Mouse (Mus musculus) hindbrain, embryonic 11.5 days (tissue): ENCODE results near the gene Nrros. TPM values are rescaled to one million over a fixed set of nuclear protein-coding genes. Genes with fewer than 3 reads are reported as not detected.

Experiments
- ATAC-seq: fragments of 200-750 bp; cut with Nextera tagmentation; 2 replicates; pipeline ENCODE4 v1.8.0; 2017; ENCODE audit warnings: mild to moderate bottlenecking, moderate TSS enrichment, moderate library complexity; ENCODE audit not compliant: low FRiP score
- DNase-seq: peaks from one replicate; pipeline ENCODE4 v3.0.0-alpha.2; 2015; ENCODE audit warnings: low spot score
- H3K27ac ChIP-seq: fragments of 300-500 bp; sonication (generic); 2 replicates; pipeline ENCODE4 v1.5.1; 2014; ENCODE audit warnings: mild to moderate bottlenecking, low read depth, low read length
- H3K27me3 ChIP-seq: fragments of 300-500 bp; sonication (generic); 2 replicates; pipeline ENCODE4 v1.6.1; 2014; ENCODE audit warnings: mild to moderate bottlenecking, low read length, moderate library complexity, mixed read lengths; ENCODE audit not compliant: control insufficient read depth, insufficient read depth
- H3K36me3 ChIP-seq: fragments of 300-500 bp; sonication (generic); 2 replicates; pipeline ENCODE4 v1.6.1; 2014; ENCODE audit warnings: mild to moderate bottlenecking, low read length, moderate library complexity, mixed read lengths; ENCODE audit not compliant: control insufficient read depth, insufficient read depth
- H3K4me1 ChIP-seq: fragments of 300-500 bp; sonication (generic); replicated peaks from 2 replicates; pipeline ENCODE4 v1.6.1; 2014; ENCODE audit warnings: low read length, mixed read lengths; ENCODE audit not compliant: control insufficient read depth, insufficient read depth
- H3K4me2 ChIP-seq: fragments of 300-500 bp; sonication (generic); replicated peaks from 2 replicates; pipeline ENCODE4 v1.6.1; 2014; ENCODE audit warnings: mild to moderate bottlenecking, low read depth, low read length
- H3K4me3 ChIP-seq: fragments of 300-500 bp; sonication (generic); 2 replicates; pipeline ENCODE4 v1.5.1; 2014; ENCODE audit warnings: low read depth, low read length
- H3K9ac ChIP-seq: fragments of 300-500 bp; sonication (generic); 2 replicates; pipeline ENCODE4 v1.6.1; 2014; ENCODE audit warnings: low read depth, low read length
- H3K9me3 ChIP-seq: fragments of 300-500 bp; sonication (generic); 2 replicates; pipeline ENCODE4 v1.6.1; 2016; ENCODE audit warnings: low read length; ENCODE audit not compliant: control insufficient read depth
- WGBS: fragments of 180-500 bp; shearing (Covaris S2); extraction: QIAGEN DNeasy Blood & Tissue Kit; methylation state at CpG from one replicate; pipeline ENCODE4 v1.1.7; 2014; 5-methylcytosine and 5-hydroxymethylcytosine counted together
- polyA plus RNA-seq: library from polyadenylated mRNA; unstranded; fragments of >200 nt; fragmentation: Nextera tagmentation; extraction: Ambion mirVana; gene quantifications from 2 replicates; pipeline ENCODE4 v1.2.1, GENCODE M21; 2014

The Nrros gene
- polyA plus RNA-seq, 1 experiment from 2014 or later = 8.7 TPM

DNA sequence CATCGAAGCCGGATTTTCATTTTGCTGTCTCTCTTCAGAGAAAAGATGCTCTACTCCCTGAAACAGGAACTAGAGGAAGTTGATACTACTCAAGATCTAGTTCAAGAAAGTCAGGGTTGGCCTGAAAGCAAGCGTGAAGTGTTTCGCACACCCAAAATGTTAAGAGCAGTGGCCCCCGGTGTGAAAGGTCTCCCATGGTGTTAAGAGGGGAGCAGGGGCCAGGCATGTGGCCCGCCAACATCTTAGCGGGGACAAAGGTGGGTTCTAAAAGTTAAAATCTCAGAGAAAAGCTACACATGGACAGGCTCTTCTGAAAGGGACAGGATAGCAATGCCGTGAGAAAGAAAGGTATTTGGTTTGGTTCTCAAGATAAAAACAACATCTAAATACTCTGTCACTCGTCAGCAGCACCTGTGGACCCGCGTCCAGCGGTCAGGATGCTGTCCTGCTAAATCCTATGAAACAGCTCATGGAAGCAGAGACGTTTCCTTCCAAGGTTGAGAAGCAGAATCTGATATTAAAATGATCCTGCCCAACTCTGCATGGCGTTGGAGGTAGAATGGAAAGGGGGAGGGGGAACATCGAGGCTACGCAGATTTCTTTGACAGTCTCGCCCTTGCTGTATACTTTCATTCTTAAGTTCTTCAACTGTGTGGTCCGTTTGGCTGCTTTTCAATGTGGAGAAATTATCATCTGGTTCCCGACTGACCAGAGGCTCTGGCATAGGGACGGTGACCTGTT, 35.8 kb downstream of the Nrros start:
- WGBS = 81% methylated on average over 20 of the region's 20 CpGs
- H3K4me2 ChIP-seq = no peak overlapping the region
- no peak for ATAC-seq
- no peak for DNase-seq
- no peaks in the 10 kb centered on the region for H3K9me3 ChIP-seq
- H3K36me3 ChIP-seq = no peaks in the 10 kb centered on the region
- H3K4me1 ChIP-seq = no peaks in the 10 kb centered on the region
- no peak overlapping the region for H3K9ac ChIP-seq
- H3K4me3 ChIP-seq = no peak overlapping the region
- no peaks in the 10 kb centered on the region for H3K27me3 ChIP-seq
- no peak overlapping the region for H3K27ac ChIP-seq

GRCm38 (mm10) chr16:32127046-32127445, 38.3 kb downstream of the Nrros start:
- H3K4me3 ChIP-seq = no peak overlapping the region
- 81% methylated on average over 4 of the region's 4 CpGs for WGBS
- no peak overlapping the region for H3K27ac ChIP-seq
- ATAC-seq = no peak
- DNase-seq = no peak
- H3K4me2 ChIP-seq = no peak overlapping the region
- no peaks in the 10 kb centered on the region for H3K36me3 ChIP-seq
- H3K9me3 ChIP-seq = no peaks in the 10 kb centered on the region
- no peak overlapping the region for H3K9ac ChIP-seq
- no peaks in the 10 kb centered on the region for H3K27me3 ChIP-seq
- no peaks in the 10 kb centered on the region for H3K4me1 ChIP-seq

DNA sequence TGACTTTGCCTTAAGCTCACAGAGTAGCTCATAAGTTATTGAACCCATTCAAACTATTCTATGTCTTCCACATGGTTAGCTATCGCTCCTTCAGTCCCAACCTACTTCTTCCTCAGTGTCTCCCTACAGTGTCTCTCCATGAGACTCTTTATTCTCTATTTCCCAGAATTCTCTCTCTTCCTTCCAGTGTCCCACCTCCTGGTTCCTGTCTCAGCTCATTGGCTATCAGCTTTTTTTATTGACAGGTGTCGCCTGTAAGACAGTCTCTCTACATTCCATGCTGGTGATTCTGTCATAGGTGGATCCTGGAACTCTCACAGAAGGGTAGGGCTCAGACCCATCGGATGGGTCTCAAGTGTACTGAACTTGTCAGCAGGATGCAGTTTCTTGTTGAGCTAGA, 40.0 kb downstream of the Nrros start:
- H3K27me3 ChIP-seq = no peaks in the 10 kb centered on the region
- H3K36me3 ChIP-seq = no peaks in the 10 kb centered on the region
- ATAC-seq (no peak), DNase-seq (no peak)
- H3K9me3 ChIP-seq = no peaks in the 10 kb centered on the region
- 90% methylated on average over 3 of the region's 3 CpGs for WGBS
- no peaks in the 10 kb centered on the region for H3K4me1 ChIP-seq
- no peak overlapping the region for H3K9ac ChIP-seq
- no peak overlapping the region for H3K4me2 ChIP-seq
- no peak overlapping the region for H3K27ac ChIP-seq
- no peak overlapping the region for H3K4me3 ChIP-seq

DNA sequence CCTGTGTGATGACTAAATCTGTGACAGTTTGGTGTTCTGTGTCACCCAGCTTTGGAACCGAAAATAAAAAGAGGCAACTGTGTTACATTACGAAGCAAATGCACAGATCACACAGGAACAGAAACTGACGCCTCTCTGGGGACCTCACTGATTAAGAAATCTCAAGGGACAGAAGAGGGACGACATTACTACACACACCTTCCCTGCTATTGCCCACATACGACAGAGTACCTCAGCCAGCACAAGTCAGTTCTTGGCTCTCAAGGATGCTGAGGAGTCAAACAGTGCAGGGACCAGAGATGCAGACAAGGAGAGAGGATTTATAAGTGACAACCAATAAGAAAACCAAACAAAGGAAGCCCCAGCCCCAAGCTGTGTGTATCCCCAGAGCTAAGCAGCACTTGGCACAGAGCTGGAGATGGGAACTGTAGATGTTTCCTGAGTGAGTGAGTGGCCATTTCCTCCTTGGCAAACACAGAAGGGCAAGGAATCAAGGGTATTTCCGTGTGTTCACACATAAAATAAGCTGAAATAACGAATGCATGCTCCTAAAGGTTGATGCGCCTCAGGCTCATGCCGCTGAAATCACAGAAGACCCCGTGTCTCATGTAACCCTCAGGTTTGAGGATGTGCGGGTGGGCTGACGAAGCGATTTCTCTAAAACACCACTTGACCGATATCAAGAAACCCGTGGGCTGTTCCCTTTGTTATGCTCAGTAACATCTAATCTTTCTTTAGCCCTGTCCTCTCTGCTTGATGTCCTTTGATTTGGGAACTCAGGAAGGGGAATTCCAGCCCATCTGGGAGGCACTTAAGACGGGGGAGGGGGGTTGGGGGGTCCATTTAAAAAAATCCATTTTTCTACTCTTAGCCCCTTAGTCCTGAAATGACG, 40.7 kb downstream of the Nrros start:
- ATAC-seq (no peak), DNase-seq (no peak)
- no peak overlapping the region for H3K27ac ChIP-seq
- no peaks in the 10 kb centered on the region for H3K27me3 ChIP-seq
- H3K4me3 ChIP-seq = no peak overlapping the region
- 70% methylated on average over 17 of the region's 17 CpGs for WGBS
- no peak overlapping the region for H3K4me2 ChIP-seq
- H3K9me3 ChIP-seq = no peaks in the 10 kb centered on the region
- H3K36me3 ChIP-seq = no peaks in the 10 kb centered on the region
- no peak overlapping the region for H3K9ac ChIP-seq
- no peaks in the 10 kb centered on the region for H3K4me1 ChIP-seq

GRCm38 (mm10) chr16:32124020-32124419, 41.4 kb downstream of the Nrros start:
- no peak overlapping the region for H3K9ac ChIP-seq
- ATAC-seq (no peak), DNase-seq (no peak)
- no peak overlapping the region for H3K4me3 ChIP-seq
- no peak overlapping the region for H3K4me2 ChIP-seq
- H3K4me1 ChIP-seq = no peaks in the 10 kb centered on the region
- H3K9me3 ChIP-seq = no peaks in the 10 kb centered on the region
- H3K27me3 ChIP-seq = no peaks in the 10 kb centered on the region
- no peak overlapping the region for H3K27ac ChIP-seq
- no peaks in the 10 kb centered on the region for H3K36me3 ChIP-seq
- 89% methylated on average over 7 of the region's 7 CpGs for WGBS

- H3K9me3 ChIP-seq = no peaks in the 10 kb centered on the region
- no peak overlapping the region for H3K4me2 ChIP-seq
- H3K4me1 ChIP-seq = no peaks in the 10 kb centered on the region
- no peak overlapping the region for H3K9ac ChIP-seq
- no peaks in the 10 kb centered on the region for H3K36me3 ChIP-seq
- no peak overlapping the region for H3K4me3 ChIP-seq
- 80% methylated on average over 3 of the region's 3 CpGs for WGBS
- ATAC-seq = no peak
- no peak overlapping the region for H3K27ac ChIP-seq
- no peak for DNase-seq
- H3K27me3 ChIP-seq = no peaks in the 10 kb centered on the region
Measured at GRCm38 (mm10) chr16:32120454-32120853, 44.9 kb downstream of the Nrros start.

GRCm38 (mm10) chr16:32116186-32116585, 49.2 kb downstream of the Nrros start:
- Histone ChIP-seq H3K9me3 (no peaks in the 10 kb centered on the region), H3K4me1 (no peaks in the 10 kb centered on the region), H3K27me3 (no peaks in the 10 kb centered on the region), H3K4me3 (no peak overlapping the region), H3K27ac (no peak overlapping the region), H3K4me2 (no peak overlapping the region), H3K36me3 (no peaks in the 10 kb centered on the region), H3K9ac (no peak overlapping the region)
- DNase-seq (no peak), ATAC-seq (no peak)
- 65% methylated on average over 5 of the region's 5 CpGs for WGBS

- no peak for ATAC-seq
- WGBS = 65% methylated on average over 6 of the region's 6 CpGs
Measured at GRCm38 (mm10) chr16:32115781-32116180, 49.6 kb downstream of the Nrros start.

More at GRCm38 (mm10) chr16:32115781-32116180, 49.6 kb downstream of the Nrros start:
- DNase-seq = no peak
- no peak overlapping the region for H3K27ac ChIP-seq
- no peaks in the 10 kb centered on the region for H3K4me1 ChIP-seq
- H3K4me2 ChIP-seq = no peak overlapping the region
- no peak overlapping the region for H3K9ac ChIP-seq
- no peaks in the 10 kb centered on the region for H3K27me3 ChIP-seq
- no peak overlapping the region for H3K4me3 ChIP-seq
- no peaks in the 10 kb centered on the region for H3K9me3 ChIP-seq
- H3K36me3 ChIP-seq = no peaks in the 10 kb centered on the region
